ENCODE assay signal across 9 mouse cellular contexts in genomic region chr13:52892791-52893190, GRCm38 (mm10). TPM values are rescaled to one million over a fixed set of nuclear protein-coding genes. Genes with fewer than 3 reads are reported as not detected.
DNase-seq lines count a peak whose midpoint lies in the region; ATAC-seq and TF ChIP-seq lines count a peak whose summit lies in the region.
"Had no signal": no experiment of that assay in that cellular context is flagged by ENCODE, and none has a peak within 500 bp of the region (broad histone marks: within the 10 kb centered on the region; RNA-seq: fewer than 3 reads in every experiment).

No protein-coding gene starts in this region.

- intact Hi-C loops in heart, postnatal 10 days (cut with DNase I): no loop called here

- H3K9ac ChIP-seq in intestine, postnatal 0 days (ENCODE audit: low read depth, low read length): no peak overlapping the region

- no peak overlapping the region for H3K4me2 ChIP-seq in intestine, postnatal 0 days (replicated peaks; ENCODE audit: low read depth)

- CTCF ChIA-PET in Patski (lab: Charles Lee): interaction anchor here (1.0 to 1.9 kb wide), 4 partner anchors 71 to 534 kb away, joined by 3 to 5 read pairs (median 4); no protein-coding TSS in a partner anchor

- peak; percentile 25 to 44 for DNase-seq in heart, postnatal 10 days
- no peak for DNase-seq in heart, adult 8-10 months (ENCODE audit: low spot score)
- DNase-seq in Patski (ENCODE audit: low read depth, low spot score): peak; percentile 51
- peak; percentile 69 for DNase-seq in cerebellum, adult 9-11 months
- peak; percentile 65 for DNase-seq in layer of hippocampus, adult 9-11 months
- no peak for DNase-seq in embryonic facial prominence, embryonic 10.5 days (ENCODE audit: low spot score)
- DNase-seq in urinary bladder, adult 2 months (ENCODE audit: low spot score): no peak

- peaks cover 11% of the 10 kb centered on the region; the same call in 1 of the 2 replicates for H3K36me3 ChIP-seq in embryonic facial prominence, embryonic 10.5 days (replicated peaks)
- H3K36me3 ChIP-seq in intestine, postnatal 0 days (ENCODE audit: control insufficient read depth, insufficient read depth): peaks cover 3% of the 10 kb centered on the region; the same call in 1 of the 2 replicates

- H3K4me1 ChIP-seq in embryonic facial prominence, embryonic 10.5 days: peaks cover 27% of the 10 kb centered on the region
- H3K4me1 ChIP-seq in intestine, postnatal 0 days (replicated peaks; ENCODE audit: control insufficient read depth, insufficient read depth, low read length): no peaks in the 10 kb centered on the region

- 93% methylated on average over 1 of the region's 1 CpGs for WGBS in embryonic facial prominence, embryonic 10.5 days
- 89% methylated on average over 1 of the region's 1 CpGs for WGBS in intestine, postnatal 0 days

- POLR2A ChIA-PET in Patski (lab: Charles Lee): interaction anchor here (1.1 to 2.1 kb wide), 3 partner anchors 36 to 87 kb away, joined by 3 to 5 read pairs (median 4); no protein-coding TSS in a partner anchor

- TF ChIP-seq CTCF in Patski (IDR thresholded peaks at IDR 0.05): no peak
- TF ChIP-seq CTCF in intestine, postnatal 0 days (IDR thresholded peaks at IDR 0.05; ENCODE audit: low read depth): no peak

- H3K27ac ChIP-seq in embryonic facial prominence, embryonic 10.5 days (replicated peaks): no peak overlapping the region
- H3K27ac ChIP-seq in intestine, postnatal 0 days (ENCODE audit: low read depth, low read length): no peak overlapping the region

- no peaks in the 10 kb centered on the region for H3K27me3 ChIP-seq in Patski
- H3K27me3 ChIP-seq in embryonic facial prominence, embryonic 10.5 days (replicated peaks; ENCODE audit: low read depth, poor library complexity, severe bottlenecking): no peaks in the 10 kb centered on the region
- no peaks in the 10 kb centered on the region for H3K27me3 ChIP-seq in intestine, postnatal 0 days (replicated peaks; ENCODE audit: control insufficient read depth, insufficient read depth, low read length)

- peak; percentile 63 for ATAC-seq in Patski
- no peak for ATAC-seq in intestine, postnatal 0 days
- ATAC-seq: forebrain, embryonic 16.5 days had no signal

- H3K9me3 ChIP-seq in embryonic facial prominence, embryonic 10.5 days: no peaks in the 10 kb centered on the region
- H3K9me3 ChIP-seq in intestine, postnatal 0 days (ENCODE audit: control insufficient read depth): no peaks in the 10 kb centered on the region

- in situ Hi-C loops in Patski (cut with MboI; ENCODE audit: low pct_unique_long_range_greater_than_20kb): loop anchor here (5.0 kb wide), 1 partner anchor 70 kb away; no protein-coding TSS in a partner anchor

- no peak overlapping the region for H3K4me3 ChIP-seq in embryonic facial prominence, embryonic 10.5 days
- no peak overlapping the region for H3K4me3 ChIP-seq in intestine, postnatal 0 days (ENCODE audit: low read depth, low read length)

RNA-seq across cellular contexts. Expression of gene Auh, which starts 36.7 kb away (rescaled TPM):
- total RNA-seq in heart, postnatal 10 days (2021): 10 to 100 TPM; 74.1 to 75.8 TPM
- total RNA-seq in heart, adult 8-10 months (2022): 100 to 1,000 TPM; 149 to 181 (median 160) TPM
- 74.2 TPM for polyA plus RNA-seq in Patski (2021)
- 30.7 and 32.9 TPM in 2 replicates for polyA plus RNA-seq in embryonic facial prominence, embryonic 10.5 days (2016; fragmentation: Nextera tagmentation; extraction: Ambion mirVana)
- polyA plus RNA-seq in intestine, postnatal 0 days (2015; fragmentation: Nextera tagmentation; extraction: Ambion mirVana): 45.0 and 46.4 TPM in 2 replicates
- 48.5 and 57.3 TPM in 2 replicates for polyA plus RNA-seq in urinary bladder, adult 2 months (2012; rRNA removed)

Comparison
In these comparisons a context has a peak if more than half of its experiments do, and no peak if none do; other contexts are left out.
1. DNase-seq: peak in heart, postnatal 10 days (2 of 2), Patski (single experiment), cerebellum, adult 9-11 months (single experiment) and layer of hippocampus, adult 9-11 months (single experiment); none in heart, adult 8-10 months (single experiment), embryonic facial prominence, embryonic 10.5 days (single experiment) and urinary bladder, adult 2 months (single experiment).